Comparison of ENCODE assay signal across 8 mouse cellular contexts in genomic region chr5:149635556-149635955, GRCm38 (mm10). TPM values are rescaled to one million over a fixed set of nuclear protein-coding genes. Genes with fewer than 3 reads are reported as not detected.
DNase-seq lines count a peak whose midpoint lies in the region; ATAC-seq and TF ChIP-seq lines count a peak whose summit lies in the region.

No protein-coding gene starts in this region.

- H3K4me2 ChIP-seq in embryonic facial prominence, embryonic 15.5 days (replicated peaks), result peak overlapping the region; percentile 88
- H3K4me2 ChIP-seq in kidney, embryonic 15.5 days, result peak overlapping the region; percentile 77
- peak overlapping the region; percentile 73 for H3K4me2 ChIP-seq in midbrain, embryonic 12.5 days (replicated peaks)

- no peak for TF ChIP-seq CTCF in E14TG2a.4 (conservative IDR thresholded peaks at IDR 0.05; ENCODE audit: low read length)

- H3K27ac ChIP-seq in embryonic facial prominence, embryonic 15.5 days (replicated peaks), result peak overlapping the region; percentile 89
- peak overlapping the region; percentile 91 for H3K27ac ChIP-seq in kidney, embryonic 15.5 days
- peak overlapping the region; percentile 76 for H3K27ac ChIP-seq in midbrain, embryonic 12.5 days (replicated peaks)

- peak overlapping the region; percentile 88 for H3K4me3 ChIP-seq in E14TG2a.4 (replicated peaks; ENCODE audit: low read length)
- H3K4me3 ChIP-seq in embryonic facial prominence, embryonic 15.5 days (replicated peaks), result peak overlapping the region; percentile 79
- peak overlapping the region; percentile 65 for H3K4me3 ChIP-seq in kidney, embryonic 15.5 days (replicated peaks)
- peak overlapping the region; percentile 71 for H3K4me3 ChIP-seq in midbrain, embryonic 12.5 days

- peaks cover 46% of the 10 kb centered on the region for H3K36me3 ChIP-seq in E14TG2a.4 (ENCODE audit: insufficient read depth, low read length)
- peaks cover 31% of the 10 kb centered on the region for H3K36me3 ChIP-seq in embryonic facial prominence, embryonic 15.5 days
- H3K36me3 ChIP-seq in kidney, embryonic 15.5 days, result peaks cover 34% of the 10 kb centered on the region
- peaks cover 30% of the 10 kb centered on the region for H3K36me3 ChIP-seq in midbrain, embryonic 12.5 days

- ATAC-seq in embryonic facial prominence, embryonic 15.5 days (ENCODE audit: insufficient number of reproducible peaks, low FRiP score, low TSS enrichment, low read depth), result no peak
- ATAC-seq in kidney, embryonic 15.5 days (replicated peaks; ENCODE audit: low FRiP score), result peak; percentile 3; the same call in 1 of the 2 replicates
- ATAC-seq in midbrain, embryonic 12.5 days (ENCODE audit: low FRiP score, low read depth), result no peak

- H3K27me3 ChIP-seq in E14TG2a.4 (ENCODE audit: insufficient read depth, low read length), result peaks cover 8% of the 10 kb centered on the region; the same call in 1 of the 2 replicates
- H3K27me3 ChIP-seq in embryonic facial prominence, embryonic 15.5 days, result no peaks in the 10 kb centered on the region
- no peaks in the 10 kb centered on the region for H3K27me3 ChIP-seq in kidney, embryonic 15.5 days
- no peaks in the 10 kb centered on the region for H3K27me3 ChIP-seq in midbrain, embryonic 12.5 days

- DNase-seq in heart, adult 8-10 months (ENCODE audit: low spot score), result peak; percentile 50
- DNase-seq in heart, postnatal 4 days, result no peak
- DNase-seq in right cerebral cortex, adult 18-20 months, result no peak
- DNase-seq in cerebellum, postnatal 10 days, result no peak

- H3K9me3 ChIP-seq in E14TG2a.4 (ENCODE audit: low read length), result no peaks in the 10 kb centered on the region
- H3K9me3 ChIP-seq in embryonic facial prominence, embryonic 15.5 days (replicated peaks), result no peaks in the 10 kb centered on the region
- H3K9me3 ChIP-seq in kidney, embryonic 15.5 days (replicated peaks), result no peaks in the 10 kb centered on the region
- no peaks in the 10 kb centered on the region for H3K9me3 ChIP-seq in midbrain, embryonic 12.5 days

- H3K4me1 ChIP-seq in E14TG2a.4 (replicated peaks; ENCODE audit: low read depth, low read length), result peaks cover 40% of the 10 kb centered on the region
- peaks cover 18% of the 10 kb centered on the region for H3K4me1 ChIP-seq in embryonic facial prominence, embryonic 15.5 days
- peaks cover 22% of the 10 kb centered on the region for H3K4me1 ChIP-seq in kidney, embryonic 15.5 days
- H3K4me1 ChIP-seq in midbrain, embryonic 12.5 days, result peaks cover 29% of the 10 kb centered on the region

- WGBS in embryonic facial prominence, embryonic 15.5 days, result under 1% methylated on average over 24 of the region's 24 CpGs
- under 1% methylated on average over 24 of the region's 24 CpGs for WGBS in kidney, embryonic 15.5 days
- WGBS in midbrain, embryonic 12.5 days, result 2% methylated on average over 24 of the region's 24 CpGs

- peak overlapping the region; percentile 65 for H3K9ac ChIP-seq in embryonic facial prominence, embryonic 15.5 days
- H3K9ac ChIP-seq in kidney, embryonic 15.5 days, result peak overlapping the region; percentile 86
- peak overlapping the region; percentile 81 for H3K9ac ChIP-seq in midbrain, embryonic 12.5 days (replicated peaks)

RNA-seq across cellular contexts. Expression of gene Hsph1, which starts 0.6 kb away (rescaled TPM):
- total RNA-seq in heart, adult 8-10 months (2022), result 10 to 100 TPM; 43.9 to 80.9 (median 65.3) TPM
- total RNA-seq in heart, postnatal 4 days (2021), result 10 to 100 TPM; 16.7 to 19.0 TPM
- polyA plus RNA-seq in embryonic facial prominence, embryonic 15.5 days (2015; fragmentation: Nextera tagmentation; extraction: Ambion mirVana), result 55.5 and 59.0 TPM in 2 replicates
- 62.6 and 68.8 TPM in 2 replicates for polyA plus RNA-seq in kidney, embryonic 15.5 days (2015; fragmentation: Nextera tagmentation; extraction: Ambion mirVana)
- polyA plus RNA-seq in midbrain, embryonic 12.5 days (2016; fragmentation: Nextera tagmentation; extraction: Ambion mirVana), result 105 and 119 TPM in 2 replicates

RNA-seq across cellular contexts. Expression of gene B3glct, which starts 42.5 kb away (rescaled TPM):
- 1 to 10 TPM; 4.1 to 8.0 (median 6.5) TPM for total RNA-seq in heart, adult 8-10 months (2022)
- 10 to 100 TPM; 13.0 to 14.0 TPM for total RNA-seq in heart, postnatal 4 days (2021)
- 9.7 and 11.0 TPM in 2 replicates for polyA plus RNA-seq in embryonic facial prominence, embryonic 15.5 days (2015; fragmentation: Nextera tagmentation; extraction: Ambion mirVana)
- 16.9 and 17.1 TPM in 2 replicates for polyA plus RNA-seq in kidney, embryonic 15.5 days (2015; fragmentation: Nextera tagmentation; extraction: Ambion mirVana)
- polyA plus RNA-seq in midbrain, embryonic 12.5 days (2016; fragmentation: Nextera tagmentation; extraction: Ambion mirVana), result 15.2 and 16.0 TPM in 2 replicates
